Mouse (Mus musculus) liver, embryonic 14.5 days (tissue): ENCODE data around the gene Rtn4rl2.

ENCODE experiments used
- CTCF ChIP-seq: IDR thresholded peaks from 2 replicates; pipeline ENCODE4 v1.5.1; 2016; ENCODE audit warnings: antibody characterized with exemption, low read depth, control low read depth
- EP300 ChIP-seq: IDR thresholded peaks from 2 replicates; pipeline ENCODE4 v1.6.1; 2016; ENCODE audit warnings: antibody characterized with exemption, low read depth

- TF ChIP-seq EP300, result no peak
- no peak for TF ChIP-seq CTCF
Observed at GRCm38 (mm10) chr2:84882606-84883005, 3.9 kb downstream of the Rtn4rl2 start.
